Mouse (Mus musculus) heart, postnatal 14 days (tissue): Measurements from ENCODE around the gene Hdac2. TPM values are rescaled to one million over a fixed set of nuclear protein-coding genes. Genes with fewer than 3 reads are reported as not detected.

ENCODE experiments used
- DNase-seq, 2 experiments: peaks; one replicate each; pipeline ENCODE4 v3.0.0; 2021 to 2022
- intact Hi-C: fragments of 180-260 bp; cut with DNase I; formaldehyde crosslinking; loops from one replicate; pipeline ENCODE4 v1.15.1; 2025
- long read RNA-seq, 2 experiments: library from polyadenylated mRNA; stranded (forward); transcript quantifications; one replicate each; pipeline ENCODE4 v2.0.0; 2021
- total RNA-seq, 2 experiments: library from RNA; stranded (reverse); gene quantifications; 2 replicates each; pipeline ENCODE4 v1.2.3; 2021

The Hdac2 gene
- total RNA-seq = 10 to 100 TPM; 59.9 to 65.8 TPM
- long read RNA-seq, experiment 1, transcript Hdac2-201 (14 exons, 2,005 nt) = major isoform, 139 of 145 reads
- long read RNA-seq, experiment 1, partial matches to known transcripts = 1 of 145 reads
- long read RNA-seq, experiment 1, other reads (novel, unspliced or antisense) = 5 of 145 reads
- long read RNA-seq, experiment 2, transcript Hdac2-201 (14 exons, 2,005 nt) = major isoform, 100 of 109 reads
- long read RNA-seq, experiment 2, partial matches to known transcripts = 2 of 109 reads
- long read RNA-seq, experiment 2, other reads (novel, unspliced or antisense) = 6 of 109 reads

- intact Hi-C loops = no loop called here
- peak; percentile 90 for DNase-seq
These were observed at the start of gene Hdac2 for GRCm38 (mm10) chr10:36974086-36974675. Gene Hdac2 (plus strand): TSS chr10:36974544.

- intact Hi-C loops = no loop called here
- DNase-seq = no peak
These were observed 46.1 kb upstream of the Hdac2 start for GRCm38 (mm10) chr10:36928212-36928611.

- intact Hi-C loops = no loop called here
These were observed 38.5 kb upstream of the Hdac2 start for GRCm38 (mm10) chr10:36935863-36936262.

GRCm38 (mm10) chr10:36936271-36936670, 38.1 kb upstream of the Hdac2 start:
- DNase-seq = no peak
- intact Hi-C loops = no loop called here

More at GRCm38 (mm10) chr10:36935863-36936262, 38.5 kb upstream of the Hdac2 start:
- no peak for DNase-seq

GRCm38 (mm10) chr10:36951742-36952141, 22.6 kb upstream of the Hdac2 start:
- DNase-seq = no peak
- intact Hi-C loops = no loop called here

GRCm38 (mm10) chr10:36952622-36953021, 21.7 kb upstream of the Hdac2 start:
- intact Hi-C loops = no loop called here

GRCm38 (mm10) chr10:36959563-36960110, 14.7 kb upstream of the Hdac2 start:
- intact Hi-C loops = no loop called here
- no peak for DNase-seq

More at GRCm38 (mm10) chr10:36952622-36953021, 21.7 kb upstream of the Hdac2 start:
- DNase-seq = no peak

GRCm38 (mm10) chr10:36964406-36964805, 9.9 kb upstream of the Hdac2 start:
- DNase-seq = no peak
- intact Hi-C loops = no loop called here

GRCm38 (mm10) chr10:36974676-36975520, 554 bp downstream of the Hdac2 start:
- DNase-seq = peak; percentile 70 to 74
- intact Hi-C loops = no loop called here

- intact Hi-C loops = no loop called here
- DNase-seq = no peak
These were observed 7.5 kb downstream of the Hdac2 start for GRCm38 (mm10) chr10:36981866-36982265.

GRCm38 (mm10) chr10:36992149-36992548, 17.8 kb downstream of the Hdac2 start:
- no peak for DNase-seq
- intact Hi-C loops = no loop called here

GRCm38 (mm10) chr10:37000839-37001238, 26.5 kb downstream of the Hdac2 start:
- no peak for DNase-seq
- intact Hi-C loops = no loop called here

- peak; percentile 74 to 82 for DNase-seq
These were observed 40.1 kb downstream of the Hdac2 start for GRCm38 (mm10) chr10:37014274-37015107.

GRCm38 (mm10) chr10:37015729-37016128, 41.4 kb downstream of the Hdac2 start:
- DNase-seq = no peak
- intact Hi-C loops = loop anchor here (2.0 to 5.0 kb wide), 3 partner anchors 57 to 1833 kb away; no protein-coding TSS in a partner anchor

More at GRCm38 (mm10) chr10:37014274-37015107, 40.1 kb downstream of the Hdac2 start:
- intact Hi-C loops = loop anchor here (2.0 to 5.0 kb wide), 4 partner anchors 58 to 1834 kb away; partner anchors contain the start of gene Marcks

- no peak for DNase-seq
- intact Hi-C loops = loop anchor here (5.0 kb wide), 1 partner anchor 1536 kb away; no protein-coding TSS in a partner anchor
These were observed 41.9 kb downstream of the Hdac2 start for GRCm38 (mm10) chr10:37016200-37016599.

GRCm38 (mm10) chr10:37024301-37024700, 50.0 kb downstream of the Hdac2 start:
- DNase-seq = no peak
- intact Hi-C loops = no loop called here

- intact Hi-C loops = no loop called here
- DNase-seq = no peak
These were observed 54.3 kb downstream of the Hdac2 start for GRCm38 (mm10) chr10:37028651-37029050.

- DNase-seq = peak; percentile 25 to 36
- intact Hi-C loops = no loop called here
These were observed 60.8 kb downstream of the Hdac2 start for GRCm38 (mm10) chr10:37035090-37035497.

- intact Hi-C loops = no loop called here
- DNase-seq = peak; percentile 38 to 54
These were observed 73.3 kb downstream of the Hdac2 start for GRCm38 (mm10) chr10:37047661-37048098.
